Mouse (Mus musculus): Measurements from ENCODE around the gene Ddrgk1. TPM values are rescaled to one million over a fixed set of nuclear protein-coding genes. Genes with fewer than 3 reads are reported as not detected.

Ddrgk1 gene
- polyA plus RNA-seq (2014; fragmentation: Nextera tagmentation; extraction: Ambion mirVana), result 50.5 and 56.1 TPM in 2 replicates

DNA sequence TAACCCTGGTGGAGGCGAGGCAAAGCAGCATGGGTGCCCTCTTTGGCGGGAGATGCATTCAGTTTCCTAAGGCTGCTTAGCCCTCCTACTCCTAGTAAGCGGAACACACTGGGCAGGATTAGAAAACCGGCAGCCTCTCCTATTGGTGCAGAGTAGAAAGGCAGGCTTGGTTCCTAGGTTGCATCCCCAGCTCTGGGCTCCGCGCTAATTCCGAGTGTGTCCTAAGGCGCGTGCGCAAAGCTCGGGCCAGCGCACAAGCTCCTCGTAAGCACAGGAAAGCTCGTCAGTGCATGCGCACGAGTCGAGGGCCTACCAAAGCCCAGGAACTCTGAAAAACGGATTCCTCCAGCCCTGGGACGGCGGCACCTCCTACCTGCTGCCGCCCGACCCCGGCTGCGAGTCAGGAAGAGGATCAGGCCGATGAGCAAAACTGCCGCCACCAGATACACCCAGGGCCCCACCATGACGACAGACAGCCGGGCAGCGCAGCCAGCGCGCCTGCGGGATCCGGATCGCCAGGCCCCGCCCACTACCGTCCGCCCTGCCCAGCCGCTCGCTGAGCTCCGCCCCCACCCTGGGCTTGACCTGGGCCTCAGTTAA lies at the start of gene Ddrgk1:
Gene Ddrgk1, minus strand, starts transcription at position 558 of the 600 bp plus-strand sequence.
- H3K9me3 ChIP-seq (ENCODE audit: control insufficient read depth, low read length), result no peaks in the 10 kb centered on the region
- peaks cover 20% of the 10 kb centered on the region for H3K36me3 ChIP-seq (ENCODE audit: control insufficient read depth, insufficient read depth, low read length)
- peak; percentile 97 for ATAC-seq (ENCODE audit: low FRiP score, low TSS enrichment)
- H3K27me3 ChIP-seq (ENCODE audit: control insufficient read depth, insufficient read depth, low read length), result no peaks in the 10 kb centered on the region
- H3K9ac ChIP-seq (replicated peaks; ENCODE audit: low read length), result peak within 1 kb of the TSS; percentile 93
- peak; percentile 98 for DNase-seq
- 0% methylated on average over 40 of the region's 40 CpGs for WGBS
- H3K4me3 ChIP-seq (replicated peaks; ENCODE audit: low read depth, low read length), result peak within 1 kb of the TSS; percentile 61
- H3K4me2 ChIP-seq (ENCODE audit: low read length), result peak within 1 kb of the TSS; percentile 82
- peak within 1 kb of the TSS; percentile 99 for H3K27ac ChIP-seq (replicated peaks; ENCODE audit: low read depth, low read length)
- peaks cover 23% of the 10 kb centered on the region for H3K4me1 ChIP-seq (ENCODE audit: control insufficient read depth, insufficient read depth, low read length)

DNA sequence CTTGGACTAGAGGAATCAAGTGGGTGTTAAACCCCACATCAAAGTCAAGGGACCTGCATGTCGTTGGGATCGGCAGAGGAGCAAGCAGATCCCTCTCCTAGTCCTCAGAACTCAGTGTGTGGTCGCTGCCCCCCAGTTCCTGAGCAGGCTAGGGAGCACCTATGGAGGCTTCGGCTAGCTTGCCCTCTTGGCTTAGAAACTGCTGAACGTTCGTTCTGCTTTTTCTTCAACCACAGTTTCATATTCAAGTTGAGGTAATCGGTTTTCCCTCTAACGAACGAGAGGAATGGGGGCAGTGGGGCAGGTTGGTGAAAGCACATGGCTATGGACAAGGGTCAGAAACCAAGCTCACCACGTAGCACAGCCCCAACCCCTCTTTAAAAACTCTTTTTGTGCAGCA lies 42.6 kb upstream of the Ddrgk1 start:
- peaks cover 55% of the 10 kb centered on the region for H3K36me3 ChIP-seq (ENCODE audit: control insufficient read depth, insufficient read depth, low read length)
- WGBS, result 74% methylated on average over 10 of the region's 10 CpGs

DNA sequence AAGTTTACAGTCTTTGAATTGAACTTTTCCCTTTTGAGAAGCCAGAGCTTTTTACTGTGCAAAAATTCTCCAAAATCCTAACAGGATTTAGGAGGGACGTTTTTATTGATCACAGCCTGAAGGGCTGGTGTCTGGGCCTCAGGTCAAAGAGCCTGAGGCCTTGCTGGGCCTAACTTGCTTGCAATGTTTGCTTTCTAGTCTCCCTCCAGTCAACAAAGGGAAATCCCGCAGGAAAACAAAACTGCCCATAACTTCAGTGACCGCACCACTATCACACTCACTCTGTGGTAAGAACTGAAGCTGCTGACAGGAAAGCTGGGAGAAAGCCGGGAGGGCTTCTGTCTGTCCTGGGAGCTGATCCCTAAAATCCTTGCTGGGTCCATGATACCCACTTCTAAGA lies 42.1 kb upstream of the Ddrgk1 start:
- no peak overlapping the region for H3K4me3 ChIP-seq (replicated peaks; ENCODE audit: low read depth, low read length)
- peaks cover 50% of the 10 kb centered on the region for H3K36me3 ChIP-seq (ENCODE audit: control insufficient read depth, insufficient read depth, low read length)
- 72% methylated on average over 4 of the region's 4 CpGs for WGBS
- DNase-seq, result no peak
- no peak for ATAC-seq (ENCODE audit: low FRiP score, low TSS enrichment)
- H3K27me3 ChIP-seq (ENCODE audit: control insufficient read depth, insufficient read depth, low read length), result no peaks in the 10 kb centered on the region
- H3K9ac ChIP-seq (replicated peaks; ENCODE audit: low read length), result no peak overlapping the region
- no peaks in the 10 kb centered on the region for H3K9me3 ChIP-seq (ENCODE audit: control insufficient read depth, low read length)
- H3K27ac ChIP-seq (replicated peaks; ENCODE audit: low read depth, low read length), result no peak overlapping the region
- H3K4me1 ChIP-seq (ENCODE audit: control insufficient read depth, insufficient read depth, low read length), result no peaks in the 10 kb centered on the region
- no peak overlapping the region for H3K4me2 ChIP-seq (ENCODE audit: low read length)

More for the DNA sequence above, 42.6 kb upstream of the Ddrgk1 start:
- no peak for ATAC-seq (ENCODE audit: low FRiP score, low TSS enrichment)
- no peak overlapping the region for H3K4me2 ChIP-seq (ENCODE audit: low read length)
- no peak overlapping the region for H3K4me3 ChIP-seq (replicated peaks; ENCODE audit: low read depth, low read length)
- H3K4me1 ChIP-seq (ENCODE audit: control insufficient read depth, insufficient read depth, low read length), result no peaks in the 10 kb centered on the region
- no peak for DNase-seq
- H3K9ac ChIP-seq (replicated peaks; ENCODE audit: low read length), result no peak overlapping the region
- no peaks in the 10 kb centered on the region for H3K9me3 ChIP-seq (ENCODE audit: control insufficient read depth, low read length)
- no peaks in the 10 kb centered on the region for H3K27me3 ChIP-seq (ENCODE audit: control insufficient read depth, insufficient read depth, low read length)
- H3K27ac ChIP-seq (replicated peaks; ENCODE audit: low read depth, low read length), result no peak overlapping the region

DNA sequence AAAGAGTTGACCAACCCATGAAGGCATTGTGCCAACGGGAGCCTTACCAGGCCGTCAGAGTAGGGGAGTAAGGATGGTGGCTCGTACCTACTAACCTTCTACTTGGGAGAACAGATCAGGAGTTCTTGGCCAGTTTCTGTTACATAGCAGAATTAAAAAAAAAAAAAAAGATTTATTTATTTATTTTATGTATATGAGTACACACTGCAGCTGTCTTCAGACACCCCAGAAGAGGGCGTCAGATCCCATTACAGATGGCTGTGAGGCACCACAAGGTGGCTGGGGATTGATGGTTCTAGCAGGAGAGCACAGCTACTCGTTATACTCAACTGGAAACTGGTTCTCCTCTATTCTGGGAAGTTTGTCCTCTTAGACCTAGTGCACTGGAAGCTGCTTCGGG lies 40.7 kb upstream of the Ddrgk1 start:
- Histone ChIP-seq H3K4me3 (replicated peaks; ENCODE audit: low read depth, low read length) (no peak overlapping the region), H3K27ac (replicated peaks; ENCODE audit: low read depth, low read length) (no peak overlapping the region), H3K4me2 (ENCODE audit: low read length) (no peak overlapping the region), H3K4me1 (ENCODE audit: control insufficient read depth, insufficient read depth, low read length) (no peaks in the 10 kb centered on the region), H3K9ac (replicated peaks; ENCODE audit: low read length) (no peak overlapping the region), H3K27me3 (ENCODE audit: control insufficient read depth, insufficient read depth, low read length) (no peaks in the 10 kb centered on the region), H3K9me3 (ENCODE audit: control insufficient read depth, low read length) (no peaks in the 10 kb centered on the region), H3K36me3 (ENCODE audit: control insufficient read depth, insufficient read depth, low read length) (peaks cover 36% of the 10 kb centered on the region)
- WGBS, result 67% methylated on average over 6 of the region's 6 CpGs
- ATAC-seq (ENCODE audit: low FRiP score, low TSS enrichment), result no peak
- no peak for DNase-seq

DNA sequence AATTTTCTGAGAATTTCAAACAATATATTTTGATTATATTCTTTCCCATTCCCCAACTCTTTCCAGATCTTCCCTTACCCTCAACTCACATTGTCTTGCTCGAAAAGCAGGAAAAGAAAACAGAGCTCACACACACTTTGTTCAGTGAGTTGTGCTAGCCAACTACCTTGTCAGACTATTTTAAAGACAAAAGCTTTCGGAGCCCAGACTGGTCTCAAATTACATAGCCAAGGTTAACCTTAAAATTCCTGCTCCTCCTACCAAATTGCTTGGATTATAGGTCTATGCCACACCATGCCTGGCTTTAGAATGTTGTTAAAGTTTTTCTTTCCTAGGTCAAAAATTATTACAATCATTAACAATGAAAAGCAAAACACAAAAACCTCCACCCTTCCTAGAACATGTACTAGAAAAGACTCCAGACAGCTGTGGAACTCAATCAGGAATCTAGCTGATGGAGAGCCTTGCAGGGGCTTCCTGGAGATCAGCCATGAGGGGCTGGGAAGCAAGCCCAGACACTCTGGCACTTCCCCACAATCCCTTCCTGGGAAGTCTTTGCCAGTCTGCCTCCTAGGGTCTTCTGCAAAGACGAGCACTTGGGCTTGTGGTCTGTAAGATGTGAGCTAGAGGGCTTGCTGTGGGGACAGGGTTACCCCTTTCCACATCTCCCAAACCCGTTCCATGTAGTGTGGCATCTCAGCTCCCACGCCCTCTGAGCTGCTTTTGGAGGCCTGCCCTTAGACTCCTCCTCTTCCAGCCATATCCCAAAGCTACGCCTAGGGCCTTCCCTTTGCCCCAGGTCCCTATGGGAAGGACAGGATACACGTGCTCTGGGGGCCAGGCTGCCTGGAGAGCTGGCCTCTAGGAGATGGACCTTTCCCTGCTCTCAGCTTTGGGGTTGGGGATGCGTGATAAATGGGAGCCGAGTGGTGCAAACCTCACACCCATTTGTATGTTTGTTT lies 39.9 kb upstream of the Ddrgk1 start:
- no peak overlapping the region for H3K9ac ChIP-seq (replicated peaks; ENCODE audit: low read length)
- no peaks in the 10 kb centered on the region for H3K9me3 ChIP-seq (ENCODE audit: control insufficient read depth, low read length)
- no peak overlapping the region for H3K4me2 ChIP-seq (ENCODE audit: low read length)
- no peaks in the 10 kb centered on the region for H3K27me3 ChIP-seq (ENCODE audit: control insufficient read depth, insufficient read depth, low read length)
- DNase-seq (peak; percentile 11), ATAC-seq (ENCODE audit: low FRiP score, low TSS enrichment) (no peak)
- WGBS, result 79% methylated on average over 9 of the region's 9 CpGs
- H3K4me1 ChIP-seq (ENCODE audit: control insufficient read depth, insufficient read depth, low read length), result no peaks in the 10 kb centered on the region
- no peak overlapping the region for H3K4me3 ChIP-seq (replicated peaks; ENCODE audit: low read depth, low read length)
- H3K27ac ChIP-seq (replicated peaks; ENCODE audit: low read depth, low read length), result no peak overlapping the region
- H3K36me3 ChIP-seq (ENCODE audit: control insufficient read depth, insufficient read depth, low read length), result peaks cover 28% of the 10 kb centered on the region

DNA sequence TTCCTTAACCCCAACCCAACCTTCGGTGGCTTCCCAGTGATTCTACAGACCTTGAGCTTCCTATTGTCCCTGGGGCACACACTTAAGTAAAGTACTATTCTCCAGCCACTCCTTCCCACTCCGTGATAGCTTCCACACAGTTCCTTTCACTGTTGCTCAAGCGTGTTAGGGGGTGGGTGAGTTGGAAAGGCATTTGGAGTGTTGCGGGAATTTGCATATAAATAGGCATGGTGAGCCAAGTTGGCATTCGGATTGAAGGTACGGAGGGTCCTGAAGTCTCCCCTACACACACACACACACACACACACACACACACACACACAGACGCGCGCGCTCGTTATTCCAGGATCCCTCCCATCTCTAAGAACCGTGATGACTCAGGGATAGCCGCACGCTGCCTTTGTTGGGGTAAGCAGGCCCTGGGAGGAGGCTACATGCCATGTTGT lies 33.4 kb upstream of the Ddrgk1 start:
- ATAC-seq (ENCODE audit: low FRiP score, low TSS enrichment) (no peak), DNase-seq (peak; percentile 48)
- H3K9ac ChIP-seq (replicated peaks; ENCODE audit: low read length), result no peak overlapping the region
- H3K4me3 ChIP-seq (replicated peaks; ENCODE audit: low read depth, low read length), result peak overlapping the region; percentile 40
- 0 out of 2 replicates have a peak, but pooled peaks cover 8% of the 10 kb centered on the region for H3K4me1 ChIP-seq (ENCODE audit: control insufficient read depth, insufficient read depth, low read length)
- peak overlapping the region; percentile 94 for H3K4me2 ChIP-seq (ENCODE audit: low read length)
- peaks cover 30% of the 10 kb centered on the region for H3K27me3 ChIP-seq (ENCODE audit: control insufficient read depth, insufficient read depth, low read length)
- no peaks in the 10 kb centered on the region for H3K9me3 ChIP-seq (ENCODE audit: control insufficient read depth, low read length)
- no peaks in the 10 kb centered on the region for H3K36me3 ChIP-seq (ENCODE audit: control insufficient read depth, insufficient read depth, low read length)
- no peak overlapping the region for H3K27ac ChIP-seq (replicated peaks; ENCODE audit: low read depth, low read length)
- WGBS, result 1% methylated on average over 14 of the region's 14 CpGs

DNA sequence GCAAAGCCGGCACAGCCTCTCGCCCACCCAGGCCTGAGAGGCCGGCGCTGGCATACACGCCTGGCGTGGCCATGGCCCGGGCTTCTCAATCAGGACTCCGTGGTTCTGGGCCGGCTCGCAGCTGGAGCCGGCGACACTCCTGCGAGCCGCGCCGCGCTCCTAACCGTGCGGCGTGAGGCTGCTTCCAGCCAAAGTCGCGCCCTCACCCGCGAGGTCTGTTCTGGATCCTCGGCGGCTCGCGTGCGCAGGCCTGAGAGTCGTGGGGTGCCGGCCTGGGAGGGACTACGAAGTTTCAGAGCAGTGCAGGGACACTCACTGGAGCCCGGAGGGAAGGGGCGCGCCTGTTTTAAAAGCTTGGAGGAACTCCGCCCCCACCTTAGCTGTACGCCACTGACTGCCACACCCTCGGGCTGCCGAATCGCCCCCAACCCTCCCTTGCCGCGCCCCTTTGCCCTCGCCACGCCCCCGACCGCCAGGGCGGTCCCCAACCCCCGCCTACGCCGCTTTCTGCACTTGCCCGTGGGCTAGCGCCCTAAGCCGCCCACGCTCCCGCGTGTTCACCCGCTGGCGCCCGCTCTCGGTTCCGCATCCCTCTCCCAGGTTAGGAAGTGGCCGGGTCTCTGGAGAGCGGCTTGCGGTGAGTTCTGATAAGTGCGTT lies 32.8 kb upstream of the Ddrgk1 start, which contains the start of gene Slc4a11:
Gene Slc4a11, minus strand, starts transcription at position 367 of the 658 bp plus-strand sequence.
- ATAC-seq (ENCODE audit: low FRiP score, low TSS enrichment) (peak; percentile 59), DNase-seq (peak; percentile 63)
- Histone ChIP-seq H3K27ac (replicated peaks; ENCODE audit: low read depth, low read length) (no peak within 1 kb of the TSS), H3K4me3 (replicated peaks; ENCODE audit: low read depth, low read length) (peak within 1 kb of the TSS; percentile 40), H3K9me3 (ENCODE audit: control insufficient read depth, low read length) (no peaks in the 10 kb centered on the region), H3K36me3 (ENCODE audit: control insufficient read depth, insufficient read depth, low read length) (no peaks in the 10 kb centered on the region), H3K4me2 (ENCODE audit: low read length) (peak within 1 kb of the TSS; percentile 94), H3K9ac (replicated peaks; ENCODE audit: low read length) (peak within 1 kb of the TSS; percentile 36; the same call in 1 of the 2 replicates), H3K4me1 (ENCODE audit: control insufficient read depth, insufficient read depth, low read length) (0 out of 2 replicates have a peak, but pooled peaks cover 8% of the 10 kb centered on the region), H3K27me3 (ENCODE audit: control insufficient read depth, insufficient read depth, low read length) (peaks cover 30% of the 10 kb centered on the region)
- whole genome bisulfite sequencing, result under 1% methylated on average over 65 of the region's 65 CpGs

DNA sequence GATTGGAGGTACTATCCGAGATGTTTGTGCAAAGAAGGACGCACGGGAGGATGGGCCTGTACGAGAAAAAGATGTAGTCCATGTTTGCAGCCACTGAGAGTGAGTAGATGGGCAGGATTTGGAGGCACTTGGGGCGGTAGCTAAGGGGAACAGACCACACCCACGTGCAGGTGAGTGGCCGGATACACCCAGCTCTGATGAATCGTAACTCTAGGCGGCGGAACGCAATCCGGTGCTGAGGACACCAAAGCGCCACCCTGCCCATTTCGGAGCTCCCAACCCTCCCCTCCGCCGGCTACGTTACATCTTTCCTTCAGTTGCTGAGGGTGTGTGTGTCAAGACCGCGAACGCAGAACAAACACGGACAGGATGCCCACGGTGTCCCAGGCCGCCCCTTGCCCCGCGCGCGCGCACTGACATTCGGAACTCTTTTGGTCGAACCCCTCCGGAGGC lies 32.3 kb upstream of the Ddrgk1 start:
- Histone ChIP-seq H3K9me3 (ENCODE audit: control insufficient read depth, low read length) (no peaks in the 10 kb centered on the region), H3K9ac (replicated peaks; ENCODE audit: low read length) (peak overlapping the region; percentile 36; the same call in 1 of the 2 replicates), H3K27me3 (ENCODE audit: control insufficient read depth, insufficient read depth, low read length) (peaks cover 30% of the 10 kb centered on the region), H3K4me2 (ENCODE audit: low read length) (peak overlapping the region; percentile 94), H3K27ac (replicated peaks; ENCODE audit: low read depth, low read length) (no peak overlapping the region), H3K36me3 (ENCODE audit: control insufficient read depth, insufficient read depth, low read length) (no peaks in the 10 kb centered on the region), H3K4me3 (replicated peaks; ENCODE audit: low read depth, low read length) (peak overlapping the region; percentile 40), H3K4me1 (ENCODE audit: control insufficient read depth, insufficient read depth, low read length) (0 out of 2 replicates have a peak, but pooled peaks cover 8% of the 10 kb centered on the region)
- DNase-seq (no peak), ATAC-seq (ENCODE audit: low FRiP score, low TSS enrichment) (peak; percentile 8; the same call in 1 of the 2 replicates)
- 1% methylated on average over 31 of the region's 31 CpGs for WGBS
